Mouse (Mus musculus) forebrain, embryonic 16.5 days (tissue): ENCODE measurements around the gene Snrnp25. TPM values are rescaled to one million over a fixed set of nuclear protein-coding genes. Genes with fewer than 3 reads are reported as not detected.

ENCODE experiments used
- ATAC-seq: fragments of 200-750 bp; cut with Nextera tagmentation; 2 replicates; pipeline ENCODE4 v1.8.0; 2017; ENCODE audit warnings: mild to moderate bottlenecking, moderate library complexity
- H3K27ac ChIP-seq: fragments of 300-500 bp; sonication (generic); 2 replicates; pipeline ENCODE4 v1.5.1; 2014; ENCODE audit warnings: low read length, control low read depth
- H3K27me3 ChIP-seq: fragments of 300-500 bp; sonication (generic); replicated peaks from 2 replicates; pipeline ENCODE4 v1.6.1; 2014; ENCODE audit warnings: low read length; ENCODE audit not compliant: control insufficient read depth, insufficient read depth
- H3K36me3 ChIP-seq: fragments of 300-500 bp; sonication (generic); 2 replicates; pipeline ENCODE4 v1.6.1; 2014; ENCODE audit not compliant: control insufficient read depth, insufficient read depth
- H3K4me1 ChIP-seq: fragments of 300-500 bp; sonication (generic); replicated peaks from 2 replicates; pipeline ENCODE4 v1.6.1; 2014; ENCODE audit warnings: low read length; ENCODE audit not compliant: control insufficient read depth, insufficient read depth
- H3K4me2 ChIP-seq: fragments of 300-500 bp; sonication (generic); 2 replicates; pipeline ENCODE4 v1.6.1; 2014; ENCODE audit warnings: mild to moderate bottlenecking, low read length, control low read depth
- H3K4me3 ChIP-seq: fragments of 300-500 bp; sonication (generic); replicated peaks from 2 replicates; pipeline ENCODE4 v1.5.1; 2014; ENCODE audit warnings: mild to moderate bottlenecking, low read length, control low read depth
- H3K9ac ChIP-seq: fragments of 300-500 bp; sonication (generic); replicated peaks from 2 replicates; pipeline ENCODE4 v1.6.1; 2014; ENCODE audit warnings: low read depth, low read length, control low read depth
- H3K9me3 ChIP-seq: fragments of 300-500 bp; sonication (generic); 2 replicates; pipeline ENCODE4 v1.6.1; 2016; ENCODE audit warnings: low read length; ENCODE audit not compliant: control insufficient read depth
- WGBS: fragments of 180-500 bp; shearing (Covaris S2); extraction: QIAGEN DNeasy Blood & Tissue Kit; methylation state at CpG from one replicate; pipeline ENCODE4 v1.1.7; 2014; 5-methylcytosine and 5-hydroxymethylcytosine counted together
- polyA plus RNA-seq: library from polyadenylated mRNA; unstranded; fragments of >200 nt; fragmentation: Nextera tagmentation; extraction: Ambion mirVana; gene quantifications from 2 replicates; pipeline ENCODE4 v1.2.1, GENCODE M21; 2015

Snrnp25 gene
- polyA plus RNA-seq, 1 experiment from 2014 or later, result 45.0 TPM

- no peak overlapping the region for H3K9ac ChIP-seq
- WGBS, result 9% methylated on average over 3 of the region's 3 CpGs
- H3K27ac ChIP-seq, result peak overlapping the region; percentile 64
- no peaks in the 10 kb centered on the region for H3K9me3 ChIP-seq
- H3K36me3 ChIP-seq, result peaks cover 10% of the 10 kb centered on the region
- H3K27me3 ChIP-seq, result no peaks in the 10 kb centered on the region
- H3K4me2 ChIP-seq, result no peak overlapping the region
- no peak overlapping the region for H3K4me3 ChIP-seq
- peaks cover 47% of the 10 kb centered on the region for H3K4me1 ChIP-seq
- peak; percentile 79 for ATAC-seq
Observed at GRCm38 (mm10) chr11:32235646-32236045, 30.4 kb downstream of the Snrnp25 start.

- Histone ChIP-seq H3K9me3 (no peaks in the 10 kb centered on the region), H3K4me1 (peaks cover 47% of the 10 kb centered on the region), H3K27me3 (no peaks in the 10 kb centered on the region), H3K9ac (0 out of 2 replicates have a peak overlapping the region, but pooled peaks have one; percentile 3), H3K36me3 (peaks cover 10% of the 10 kb centered on the region), H3K27ac (peak overlapping the region; percentile 64), H3K4me2 (no peak overlapping the region), H3K4me3 (no peak overlapping the region)
- ATAC-seq, result peak; percentile 41
- 23% methylated on average over 2 of the region's 2 CpGs for WGBS
Observed at GRCm38 (mm10) chr11:32236132-32236531, 30.9 kb downstream of the Snrnp25 start.

- Histone ChIP-seq H3K36me3 (peaks cover 5% of the 10 kb centered on the region), H3K9ac (0 out of 2 replicates have a peak overlapping the region, but pooled peaks have one; percentile 3), H3K4me2 (no peak overlapping the region), H3K27ac (peak overlapping the region; percentile 64), H3K9me3 (no peaks in the 10 kb centered on the region), H3K27me3 (no peaks in the 10 kb centered on the region), H3K4me3 (no peak overlapping the region), H3K4me1 (peaks cover 47% of the 10 kb centered on the region)
- 45% methylated on average over 9 of the region's 9 CpGs for WGBS
- ATAC-seq, result no peak
Observed at GRCm38 (mm10) chr11:32236712-32237410, 31.6 kb downstream of the Snrnp25 start.

GRCm38 (mm10) chr11:32237411-32237795 lies 32.2 kb downstream of the Snrnp25 start:
- Histone ChIP-seq H3K4me1 (peaks cover 47% of the 10 kb centered on the region), H3K36me3 (peaks cover 5% of the 10 kb centered on the region), H3K27me3 (no peaks in the 10 kb centered on the region), H3K4me3 (no peak overlapping the region), H3K27ac (peak overlapping the region; percentile 64), H3K4me2 (no peak overlapping the region), H3K9ac (no peak overlapping the region), H3K9me3 (no peaks in the 10 kb centered on the region)
- WGBS, result 87% methylated on average over 3 of the region's 3 CpGs
- ATAC-seq, result no peak

GRCm38 (mm10) chr11:32238093-32238860 lies 33.1 kb downstream of the Snrnp25 start:
- no peak overlapping the region for H3K4me3 ChIP-seq
- H3K4me2 ChIP-seq, result no peak overlapping the region
- H3K27ac ChIP-seq, result no peak overlapping the region
- H3K9me3 ChIP-seq, result no peaks in the 10 kb centered on the region
- H3K36me3 ChIP-seq, result peaks cover 5% of the 10 kb centered on the region
- peak; percentile 32 for ATAC-seq
- H3K4me1 ChIP-seq, result peaks cover 47% of the 10 kb centered on the region
- no peak overlapping the region for H3K9ac ChIP-seq
- no peaks in the 10 kb centered on the region for H3K27me3 ChIP-seq
- WGBS, result 62% methylated on average over 5 of the region's 5 CpGs

- no peaks in the 10 kb centered on the region for H3K27me3 ChIP-seq
- ATAC-seq, result no peak
- H3K9ac ChIP-seq, result no peak overlapping the region
- peaks cover 8% of the 10 kb centered on the region for H3K36me3 ChIP-seq
- no peak overlapping the region for H3K4me2 ChIP-seq
- no peaks in the 10 kb centered on the region for H3K9me3 ChIP-seq
- H3K27ac ChIP-seq, result no peak overlapping the region
- H3K4me3 ChIP-seq, result no peak overlapping the region
- peaks cover 19% of the 10 kb centered on the region for H3K4me1 ChIP-seq
Observed at GRCm38 (mm10) chr11:32241391-32241790, 36.2 kb downstream of the Snrnp25 start.

GRCm38 (mm10) chr11:32242209-32242608 lies 37.0 kb downstream of the Snrnp25 start:
- 92% methylated on average over 3 of the region's 3 CpGs for WGBS
- no peak overlapping the region for H3K4me2 ChIP-seq
- H3K4me1 ChIP-seq, result peaks cover 11% of the 10 kb centered on the region

GRCm38 (mm10) chr11:32243205-32243955 lies 38.2 kb downstream of the Snrnp25 start:
- Histone ChIP-seq H3K27ac (no peak overlapping the region), H3K4me1 (no peaks in the 10 kb centered on the region; the same call in 1 of the 2 replicates), H3K4me3 (no peak overlapping the region), H3K9ac (no peak overlapping the region), H3K27me3 (no peaks in the 10 kb centered on the region), H3K36me3 (peaks cover 13% of the 10 kb centered on the region), H3K4me2 (no peak overlapping the region), H3K9me3 (no peaks in the 10 kb centered on the region)
- 81% methylated on average over 7 of the region's 7 CpGs for WGBS
- ATAC-seq, result no peak

More at GRCm38 (mm10) chr11:32242209-32242608, 37.0 kb downstream of the Snrnp25 start:
- H3K9me3 ChIP-seq, result no peaks in the 10 kb centered on the region
- no peak overlapping the region for H3K9ac ChIP-seq
- no peak overlapping the region for H3K27ac ChIP-seq
- H3K4me3 ChIP-seq, result no peak overlapping the region
- ATAC-seq, result no peak
- peaks cover 8% of the 10 kb centered on the region for H3K36me3 ChIP-seq
- no peaks in the 10 kb centered on the region for H3K27me3 ChIP-seq

GRCm38 (mm10) chr11:32244064-32244463 lies 38.8 kb downstream of the Snrnp25 start:
- H3K9ac ChIP-seq, result no peak overlapping the region
- H3K27ac ChIP-seq, result no peak overlapping the region
- no peak for ATAC-seq
- no peaks in the 10 kb centered on the region for H3K27me3 ChIP-seq
- H3K4me2 ChIP-seq, result no peak overlapping the region
- H3K9me3 ChIP-seq, result no peaks in the 10 kb centered on the region
- peaks cover 13% of the 10 kb centered on the region for H3K36me3 ChIP-seq
- no peak overlapping the region for H3K4me3 ChIP-seq
- H3K4me1 ChIP-seq, result no peaks in the 10 kb centered on the region; the same call in 1 of the 2 replicates
- WGBS, result 76% methylated on average over 3 of the region's 3 CpGs
